Mouse (Mus musculus): ENCODE results near the gene Lrrfip1.

The Lrrfip1 gene

GRCm38 (mm10) chr1:91085686-91086085, 87.1 kb downstream of the Lrrfip1 start:
- no peak for DNase-seq (ENCODE audit: low read depth, low spot score)

- DNase-seq (ENCODE audit: low read depth, low spot score) = no peak
These were observed 87.8 kb downstream of the Lrrfip1 start for GRCm38 (mm10) chr1:91086325-91086724.

- no peak for DNase-seq (ENCODE audit: low read depth, low spot score)
These were observed 88.2 kb downstream of the Lrrfip1 start for GRCm38 (mm10) chr1:91086748-91087147.

- DNase-seq (ENCODE audit: low read depth, low spot score) = no peak
These were observed 89.5 kb downstream of the Lrrfip1 start for GRCm38 (mm10) chr1:91088027-91088426.

GRCm38 (mm10) chr1:91088941-91089340, 90.4 kb downstream of the Lrrfip1 start:
- no peak for DNase-seq (ENCODE audit: low read depth, low spot score)

- no peak for DNase-seq (ENCODE audit: low read depth, low spot score)
These were observed 91.9 kb downstream of the Lrrfip1 start for GRCm38 (mm10) chr1:91090456-91090855.

- no peak for DNase-seq (ENCODE audit: low read depth, low spot score)
These were observed 93.9 kb downstream of the Lrrfip1 start for GRCm38 (mm10) chr1:91092451-91092850.

GRCm38 (mm10) chr1:91093296-91093695, 94.8 kb downstream of the Lrrfip1 start:
- DNase-seq (ENCODE audit: low read depth, low spot score) = no peak

GRCm38 (mm10) chr1:91094001-91094400, 95.5 kb downstream of the Lrrfip1 start:
- DNase-seq (ENCODE audit: low read depth, low spot score) = no peak

- DNase-seq (ENCODE audit: low read depth, low spot score) = no peak
These were observed 96.7 kb downstream of the Lrrfip1 start for GRCm38 (mm10) chr1:91095258-91095657.

- DNase-seq (ENCODE audit: low read depth, low spot score) = no peak
These were observed 97.3 kb downstream of the Lrrfip1 start for GRCm38 (mm10) chr1:91095853-91096252.

- DNase-seq (ENCODE audit: low read depth, low spot score) = no peak
These were observed 98.0 kb downstream of the Lrrfip1 start for GRCm38 (mm10) chr1:91096490-91096889.

GRCm38 (mm10) chr1:91097283-91097834, 98.8 kb downstream of the Lrrfip1 start:
- DNase-seq (ENCODE audit: low read depth, low spot score) = no peak

- no peak for DNase-seq (ENCODE audit: low read depth, low spot score)
These were observed 100.3 kb downstream of the Lrrfip1 start for GRCm38 (mm10) chr1:91098887-91099286.

- DNase-seq (ENCODE audit: low read depth, low spot score) = no peak
These were observed 103.3 kb downstream of the Lrrfip1 start for GRCm38 (mm10) chr1:91101709-91102440.

- no peak for DNase-seq (ENCODE audit: low read depth, low spot score)
These were observed 104.9 kb downstream of the Lrrfip1 start for GRCm38 (mm10) chr1:91103366-91103983.

- DNase-seq (ENCODE audit: low read depth, low spot score) = no peak
These were observed 109.0 kb downstream of the Lrrfip1 start for GRCm38 (mm10) chr1:91107548-91107947.

- no peak for DNase-seq (ENCODE audit: low read depth, low spot score)
These were observed 110.8 kb downstream of the Lrrfip1 start for GRCm38 (mm10) chr1:91109302-91109701.

- DNase-seq (ENCODE audit: low read depth, low spot score) = no peak
These were observed 113.6 kb downstream of the Lrrfip1 start for GRCm38 (mm10) chr1:91112171-91112570.

GRCm38 (mm10) chr1:91112606-91113005, 114.1 kb downstream of the Lrrfip1 start:
- DNase-seq (ENCODE audit: low read depth, low spot score) = no peak

- DNase-seq (ENCODE audit: low read depth, low spot score) = no peak
These were observed 123.6 kb downstream of the Lrrfip1 start for GRCm38 (mm10) chr1:91122121-91122520.

- no peak for DNase-seq (ENCODE audit: low read depth, low spot score)
These were observed 124.5 kb downstream of the Lrrfip1 start for GRCm38 (mm10) chr1:91123004-91123403.

- no peak for DNase-seq (ENCODE audit: low read depth, low spot score)
These were observed 124.9 kb downstream of the Lrrfip1 start for GRCm38 (mm10) chr1:91123466-91123865.
